Mouse (Mus musculus) heart, embryonic 14.5 days (tissue): ENCODE results near the gene Gm49630. TPM values are rescaled to one million over a fixed set of nuclear protein-coding genes. Genes with fewer than 3 reads are reported as not detected.
"Not testable (repeated sequence)": the region's sequence is repeated elsewhere in the genome, so short reads cannot be mapped to it uniquely, and the experiment has no call there.

Experiments used
- ATAC-seq: fragments of 200-750 bp; cut with Nextera tagmentation; 2 replicates; pipeline ENCODE4 v1.8.0; 2017; ENCODE audit warnings: low read depth, moderate TSS enrichment; ENCODE audit not compliant: insufficient number of reproducible peaks, insufficient read depth, low FRiP score
- H3K27ac ChIP-seq, 2 experiments: fragments of 200-500 bp in 1 of 2; fragments of 300-500 bp in 1 of 2; sonication (generic) in 1 of 2; replicated peaks in 1 of 2; 2 replicates each; pipeline ENCODE4 v1.5.1; 2012 to 2014; ENCODE audit warnings: low read depth in 2 of 2, low read length in 2 of 2, control low read depth in 1 of 2, mild to moderate bottlenecking in 1 of 2, mixed read lengths in 1 of 2; ENCODE audit not compliant: control insufficient read depth in 1 of 2, insufficient read depth in 1 of 2
- H3K27me3 ChIP-seq: fragments of 300-500 bp; sonication (generic); 2 replicates; pipeline ENCODE4 v1.6.1; 2014; ENCODE audit warnings: mild to moderate bottlenecking, low read length, control low read depth; ENCODE audit not compliant: control insufficient read depth, insufficient read depth
- H3K36me3 ChIP-seq: fragments of 300-500 bp; sonication (generic); 2 replicates; pipeline ENCODE4 v1.6.1; 2014; ENCODE audit warnings: mild to moderate bottlenecking, control low read depth, low read length, mixed read lengths; ENCODE audit not compliant: control insufficient read depth, insufficient read depth
- H3K4me1 ChIP-seq, 2 experiments: fragments of 200-500 bp in 1 of 2; fragments of 300-500 bp in 1 of 2; sonication (generic) in 1 of 2; 2 replicates each; pipeline ENCODE4 v1.6.1; 2012 to 2014; ENCODE audit warnings: low read length in 2 of 2, control low read depth in 1 of 2, mixed read lengths in 1 of 2; ENCODE audit not compliant: control insufficient read depth in 2 of 2, insufficient read depth in 2 of 2
- H3K4me2 ChIP-seq: fragments of 300-500 bp; sonication (generic); 2 replicates; pipeline ENCODE4 v1.6.1; 2014; ENCODE audit warnings: mild to moderate bottlenecking, low read length
- H3K4me3 ChIP-seq, 2 experiments: fragments of 200-500 bp in 1 of 2; fragments of 300-500 bp in 1 of 2; sonication (generic) in 1 of 2; 2 replicates each; pipeline ENCODE4 v1.5.1; 2012 to 2014; ENCODE audit warnings: low read length in 2 of 2, mild to moderate bottlenecking in 2 of 2, control low read depth in 1 of 2, low read depth in 1 of 2, moderate library complexity in 1 of 2; ENCODE audit not compliant: control insufficient read depth in 1 of 2, insufficient read depth in 1 of 2
- H3K9ac ChIP-seq: fragments of 300-500 bp; sonication (generic); 2 replicates; pipeline ENCODE4 v1.6.1; 2014; ENCODE audit warnings: mild to moderate bottlenecking, low read length
- H3K9me3 ChIP-seq: fragments of 300-500 bp; sonication (generic); 2 replicates; pipeline ENCODE4 v1.6.1; 2016; ENCODE audit warnings: low read length, control low read depth; ENCODE audit not compliant: control insufficient read depth
- WGBS: fragments of 180-500 bp; shearing (Covaris S2); extraction: QIAGEN DNeasy Blood & Tissue Kit; methylation state at CpG from one replicate; pipeline ENCODE4 v1.1.7; 2014; 5-methylcytosine and 5-hydroxymethylcytosine counted together
- polyA plus RNA-seq: library from polyadenylated mRNA; unstranded; fragments of >200 nt; fragmentation: Nextera tagmentation; extraction: Ambion mirVana; gene quantifications from 2 replicates; pipeline ENCODE4 v1.2.1, GENCODE M21; 2014

Gm49630 gene
- polyA plus RNA-seq, 1 experiment from 2014 or later, result not detected

- not testable (repeated sequence) for H3K9me3 ChIP-seq, H3K4me3 ChIP-seq, H3K4me1 ChIP-seq, H3K36me3 ChIP-seq, H3K27ac ChIP-seq, ATAC-seq, H3K9ac ChIP-seq, H3K27me3 ChIP-seq, H3K4me2 ChIP-seq
- no CpG with 5 or more reads among the region's 3 CpGs for WGBS
Measured at GRCm38 (mm10) chr17:7365615-7366014, 6.2 kb downstream of the Gm49630 start.

GRCm38 (mm10) chr17:7360749-7361465 is 10.9 kb downstream of the Gm49630 start:
- WGBS, result 59% methylated on average over 9 of the region's 9 CpGs

GRCm38 (mm10) chr17:7359806-7360205 is 12.0 kb downstream of the Gm49630 start:
- not testable (repeated sequence) for ATAC-seq, H3K27me3 ChIP-seq, H3K36me3 ChIP-seq, H3K4me2 ChIP-seq, H3K4me3 ChIP-seq, H3K27ac ChIP-seq, H3K4me1 ChIP-seq, H3K9me3 ChIP-seq, H3K9ac ChIP-seq
- 77% methylated on average over 4 of the region's 4 CpGs for WGBS

More at GRCm38 (mm10) chr17:7360749-7361465, 10.9 kb downstream of the Gm49630 start:
- not testable (repeated sequence) for H3K4me1 ChIP-seq, H3K36me3 ChIP-seq, H3K27me3 ChIP-seq, H3K9ac ChIP-seq, H3K4me3 ChIP-seq, H3K4me2 ChIP-seq, H3K9me3 ChIP-seq, H3K27ac ChIP-seq, ATAC-seq

GRCm38 (mm10) chr17:7352596-7352995 is 19.2 kb downstream of the Gm49630 start, which contains the start of gene Ttll2:
Gene Ttll2, minus strand, starts transcription at chr17:7352696.
- H3K9ac ChIP-seq, H3K27me3 ChIP-seq, H3K4me1 ChIP-seq, H3K9me3 ChIP-seq, H3K36me3 ChIP-seq, H3K4me3 ChIP-seq, H3K27ac ChIP-seq, H3K4me2 ChIP-seq, ATAC-seq: not testable (repeated sequence)
- WGBS, result no CpG with 5 or more reads among the region's 1 CpGs

GRCm38 (mm10) chr17:7348765-7349164 is 23.0 kb downstream of the Gm49630 start:
- not testable (repeated sequence) for H3K27ac ChIP-seq, H3K4me3 ChIP-seq, H3K36me3 ChIP-seq, H3K9me3 ChIP-seq, ATAC-seq, H3K9ac ChIP-seq, H3K27me3 ChIP-seq, H3K4me1 ChIP-seq, H3K4me2 ChIP-seq
- 81% methylated on average over 1 of the region's 3 CpGs for WGBS

GRCm38 (mm10) chr17:7337381-7337780 is 34.4 kb downstream of the Gm49630 start:
- H3K4me3 ChIP-seq, H3K27ac ChIP-seq: not testable (repeated sequence)

GRCm38 (mm10) chr17:7332745-7333144 is 39.0 kb downstream of the Gm49630 start:
- not testable (repeated sequence) for H3K9me3 ChIP-seq, H3K27ac ChIP-seq, H3K4me3 ChIP-seq, H3K4me1 ChIP-seq, ATAC-seq, H3K27me3 ChIP-seq, H3K36me3 ChIP-seq, H3K4me2 ChIP-seq, H3K9ac ChIP-seq
- 86% methylated on average over 2 of the region's 5 CpGs for WGBS

More at GRCm38 (mm10) chr17:7337381-7337780, 34.4 kb downstream of the Gm49630 start:
- 70% methylated on average over 7 of the region's 9 CpGs for WGBS
- not testable (repeated sequence) for H3K27me3 ChIP-seq, H3K9me3 ChIP-seq, H3K4me2 ChIP-seq, ATAC-seq, H3K36me3 ChIP-seq, H3K4me1 ChIP-seq, H3K9ac ChIP-seq

GRCm38 (mm10) chr17:7326415-7326814 is 45.4 kb downstream of the Gm49630 start:
- ATAC-seq, result 0 out of 2 replicates have a peak, but pooled peaks have one; percentile 21
- not testable (repeated sequence) for H3K4me2 ChIP-seq, H3K9ac ChIP-seq, H3K27ac ChIP-seq, H3K4me1 ChIP-seq, H3K36me3 ChIP-seq, H3K4me3 ChIP-seq, H3K27me3 ChIP-seq, H3K9me3 ChIP-seq
- WGBS, result 24% methylated on average over 3 of the region's 8 CpGs
